In genomic region chr10:5203837-5204236, GRCm38 (mm10) we compare ENCODE assay signal across 9 mouse cellular contexts.
DNase-seq lines count a peak whose midpoint lies in the region; ATAC-seq lines count a peak whose summit lies in the region.
"Had no signal": no experiment of that assay in that cellular context is flagged by ENCODE, and none has a peak within 500 bp of the region (broad histone marks: within the 10 kb centered on the region; RNA-seq: fewer than 3 reads in every experiment).

No protein-coding gene starts in this region.

- no peak overlapping the region for H3K9ac ChIP-seq in kidney, embryonic 14.5 days (ENCODE audit: low read depth, low read length)

- ATAC-seq in kidney, embryonic 14.5 days (ENCODE audit: low FRiP score, low TSS enrichment) = no peak

- H3K27me3 ChIP-seq in heart, embryonic 10.5 days (ENCODE audit: insufficient read depth, poor library complexity, severe bottlenecking) = no peaks in the 10 kb centered on the region
- H3K27me3 ChIP-seq in kidney, embryonic 14.5 days (ENCODE audit: control insufficient read depth, insufficient read depth, low read length) = no peaks in the 10 kb centered on the region

- H3K36me3 ChIP-seq in heart, embryonic 10.5 days = peaks cover 21% of the 10 kb centered on the region; the same call in 1 of the 2 replicates
- H3K36me3 ChIP-seq in kidney, embryonic 14.5 days (ENCODE audit: control insufficient read depth, insufficient read depth, low read length) = no peaks in the 10 kb centered on the region

- H3K4me2 ChIP-seq in kidney, embryonic 14.5 days (replicated peaks; ENCODE audit: low read depth, low read length) = no peak overlapping the region

- intact Hi-C loops in heart, postnatal 36 days (cut with DNase I) = no loop called here
- intact Hi-C loops in left cerebral cortex, postnatal 10 days (cut with DNase I) = no loop called here

- peak; percentile 58 for DNase-seq in heart, embryonic 10.5 days (ENCODE audit: low spot score)
- DNase-seq in heart, postnatal 36 days = no peak
- DNase-seq in frontal cortex, postnatal 14 days (ENCODE audit: low spot score in 2 of 2) = peak; percentile 66 to 68
- peak; percentile 55 to 67 for DNase-seq in left cerebral cortex, postnatal 10 days (ENCODE audit: extremely low spot score in 1 of 2, low spot score in 2 of 2)
- peak; percentile 21 for DNase-seq in right cerebral cortex, postnatal 4 days
- DNase-seq in spleen, postnatal 14 days (ENCODE audit: low spot score in 2 of 2) = no peak
- no peak for DNase-seq in lung, postnatal 25 days (ENCODE audit: low spot score)

- no peak overlapping the region for H3K4me3 ChIP-seq in heart, embryonic 10.5 days
- no peak overlapping the region for H3K4me3 ChIP-seq in kidney, embryonic 14.5 days (ENCODE audit: low read length)
- H3K4me3 ChIP-seq: erythroblast, embryonic 14.5 days had no signal

- H3K4me1 ChIP-seq in heart, embryonic 10.5 days = no peaks in the 10 kb centered on the region; the same call in 1 of the 2 replicates
- no peaks in the 10 kb centered on the region for H3K4me1 ChIP-seq in kidney, embryonic 14.5 days (ENCODE audit: control insufficient read depth, insufficient read depth, low read length)

- no peak overlapping the region for H3K27ac ChIP-seq in heart, embryonic 10.5 days
- H3K27ac ChIP-seq in kidney, embryonic 14.5 days (ENCODE audit: low read depth, low read length) = no peak overlapping the region

- WGBS in heart, embryonic 10.5 days = 82% methylated on average over 10 of the region's 10 CpGs
- 72% methylated on average over 10 of the region's 10 CpGs for WGBS in kidney, embryonic 14.5 days

- no peaks in the 10 kb centered on the region for H3K9me3 ChIP-seq in heart, embryonic 10.5 days
- H3K9me3 ChIP-seq in kidney, embryonic 14.5 days (ENCODE audit: control insufficient read depth, low read length) = no peaks in the 10 kb centered on the region

Comparison
In these comparisons a context has a peak if more than half of its experiments do, and no peak if none do; other contexts are left out.
1. DNase-seq: peak in heart, embryonic 10.5 days (single experiment), frontal cortex, postnatal 14 days (2 of 2), left cerebral cortex, postnatal 10 days (2 of 2) and right cerebral cortex, postnatal 4 days (single experiment); none in heart, postnatal 36 days (0 of 2), spleen, postnatal 14 days (0 of 2) and lung, postnatal 25 days (single experiment).